Mouse (Mus musculus): Measurements from ENCODE around the gene 1700018B08Rik. TPM values are rescaled to one million over a fixed set of nuclear protein-coding genes. Genes with fewer than 3 reads are reported as not detected.

The 1700018B08Rik gene
- polyA plus RNA-seq, 1 experiment from 2014 or later, result not detected

Other genes starting within 250 kb of the 1700018B08Rik start
- gene Fbxo31, start 34.5 kb upstream of the 1700018B08Rik start, polyA plus RNA-seq (2016; fragmentation: Nextera tagmentation; extraction: Ambion mirVana), result 25.3 and 27.0 TPM in 2 replicates
- gene Map1lc3b, start 46.0 kb upstream of the 1700018B08Rik start, polyA plus RNA-seq (2016; fragmentation: Nextera tagmentation; extraction: Ambion mirVana), result 292 and 300 TPM in 2 replicates
- gene Zcchc14, start 108.6 kb upstream of the 1700018B08Rik start, polyA plus RNA-seq (2016; fragmentation: Nextera tagmentation; extraction: Ambion mirVana), result 26.5 and 27.6 TPM in 2 replicates
- 47.7 and 50.9 TPM in 2 replicates for gene Jph3, start 185.3 kb upstream of the 1700018B08Rik start, polyA plus RNA-seq (2016; fragmentation: Nextera tagmentation; extraction: Ambion mirVana)

Measured in hindbrain, embryonic 12.5 days (tissue).